Mouse (Mus musculus) kidney, adult 2 months (tissue): ENCODE data around the gene Bex6. TPM values are rescaled to one million over a fixed set of nuclear protein-coding genes. Genes with fewer than 3 reads are reported as not detected.

Experiments
- DNase-seq: peaks from one replicate; pipeline ENCODE4 v3.0.0; 2021
- H3K27ac ChIP-seq: fragments of 200-500 bp; 2 replicates; pipeline ENCODE4 v1.5.1; 2012; ENCODE audit warnings: low read depth, low read length, control low read depth, inconsistent platforms; ENCODE audit not compliant: insufficient read depth
- H3K27me3 ChIP-seq: fragments of 200-500 bp; replicated peaks from 2 replicates; pipeline ENCODE4 v1.6.1; 2012; ENCODE audit warnings: mild to moderate bottlenecking, moderate library complexity, low read length, inconsistent platforms; ENCODE audit not compliant: control insufficient read depth, insufficient read depth
- H3K36me3 ChIP-seq: fragments of 200-500 bp; 2 replicates; pipeline ENCODE4 v1.6.1; 2012; ENCODE audit warnings: mild to moderate bottlenecking, moderate library complexity, low read length, inconsistent platforms; ENCODE audit not compliant: control insufficient read depth, insufficient read depth
- H3K4me1 ChIP-seq: fragments of 200-500 bp; 2 replicates; pipeline ENCODE4 v1.6.1; 2011; ENCODE audit warnings: low read length; ENCODE audit not compliant: control insufficient read depth, insufficient read depth
- H3K4me3 ChIP-seq: fragments of 200-500 bp; 2 replicates; pipeline ENCODE4 v1.5.1; 2011; ENCODE audit warnings: mild to moderate bottlenecking, low read depth, low read length, control low read depth; ENCODE audit not compliant: insufficient read depth
- CTCF ChIP-seq: fragments of 200-500 bp; conservative IDR thresholded peaks from 2 replicates; pipeline ENCODE4 v1.5.1; 2011; ENCODE audit warnings: low read depth, mild to moderate bottlenecking, control low read depth, low read length, moderate library complexity, mixed read lengths; ENCODE audit not compliant: insufficient read depth, insufficient read length
- POLR2A ChIP-seq: fragments of 200-500 bp; IDR thresholded peaks from one replicate; pipeline ENCODE4 v1.6.1; 2011; ENCODE audit warnings: low read depth, low read length, control low read depth
- WGBS: fragments of 180-500 bp; shearing (Covaris S2); methylation state at CpG from one replicate; pipeline ENCODE4 v1.1.7; 2018; 5-methylcytosine and 5-hydroxymethylcytosine counted together
- polyA plus RNA-seq: library from polyadenylated mRNA; depleted of rRNA; stranded (reverse); fragments of >200 nt; gene quantifications from 2 replicates; pipeline ENCODE4 v1.2.3, GENCODE M21; 2012

Gene Bex6
- polyA plus RNA-seq, 1 experiment: not detected

DNA sequence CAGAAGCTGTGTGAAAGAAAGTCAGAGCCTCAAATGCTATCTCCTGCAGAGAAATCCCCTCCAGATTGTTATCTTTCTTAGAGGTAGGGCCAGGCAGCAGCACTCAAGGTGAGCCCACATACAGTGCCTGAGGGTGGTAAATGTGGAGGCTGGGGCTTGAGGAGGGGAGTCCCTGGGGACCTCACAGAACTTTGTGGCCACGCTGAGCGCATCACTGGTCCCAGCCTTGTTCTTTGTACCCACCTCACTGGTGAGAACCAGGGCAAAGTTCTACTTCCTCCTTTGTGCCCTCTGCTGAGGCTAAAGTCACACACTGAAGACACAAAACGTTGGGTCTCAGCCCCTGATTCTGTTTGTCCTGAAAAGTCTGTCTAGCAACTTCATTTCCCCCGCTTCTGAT lies 16.2 kb upstream of the Bex6 start:
- H3K4me1 ChIP-seq: peaks cover 5% of the 10 kb centered on the region; the same call in 1 of the 2 replicates
- TF ChIP-seq CTCF: no peak
- no peak for TF ChIP-seq POLR2A
- H3K27ac ChIP-seq: no peak overlapping the region
- peak; percentile 61 for DNase-seq
- no peaks in the 10 kb centered on the region for H3K27me3 ChIP-seq
- 32% methylated on average over 4 of the region's 4 CpGs for WGBS
- H3K4me3 ChIP-seq: peak overlapping the region; percentile 1; the same call in 1 of the 2 replicates
- H3K36me3 ChIP-seq: no peaks in the 10 kb centered on the region

DNA sequence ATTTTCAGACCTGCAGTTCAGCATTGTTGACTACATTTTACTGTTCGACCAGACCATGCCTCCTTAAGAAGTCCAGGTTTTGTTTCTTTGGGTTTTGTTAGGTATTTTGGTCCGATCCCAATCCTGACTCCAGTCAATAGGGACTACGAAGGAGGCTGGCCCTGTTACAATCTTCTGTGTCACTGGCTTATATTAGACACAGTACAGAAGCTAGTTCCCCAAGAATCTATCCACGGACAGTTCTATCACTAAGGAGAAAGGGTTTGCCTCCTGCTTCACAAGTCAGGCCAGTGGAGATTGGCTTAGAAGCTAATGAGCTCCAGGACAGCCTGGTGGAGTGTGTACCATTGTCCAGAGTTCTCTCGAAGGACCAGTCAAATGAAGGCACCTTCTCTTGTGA lies 15.7 kb upstream of the Bex6 start:
- Histone ChIP-seq H3K4me1 (peaks cover 5% of the 10 kb centered on the region; the same call in 1 of the 2 replicates), H3K4me3 (no peak overlapping the region), H3K36me3 (no peaks in the 10 kb centered on the region), H3K27me3 (no peaks in the 10 kb centered on the region), H3K27ac (no peak overlapping the region)
- WGBS: 61% methylated on average over 5 of the region's 5 CpGs
- DNase-seq: no peak
- TF ChIP-seq POLR2A (no peak), CTCF (no peak)

- DNase-seq: no peak
- peaks cover 5% of the 10 kb centered on the region; the same call in 1 of the 2 replicates for H3K4me1 ChIP-seq
- peak overlapping the region; percentile 15; the same call in 1 of the 2 replicates for H3K27ac ChIP-seq
- no peaks in the 10 kb centered on the region for H3K36me3 ChIP-seq
- no peak for TF ChIP-seq POLR2A
- no peak for TF ChIP-seq CTCF
- H3K27me3 ChIP-seq: no peaks in the 10 kb centered on the region
- peak overlapping the region; percentile 53 for H3K4me3 ChIP-seq
- 70% methylated on average over 19 of the region's 19 CpGs for WGBS
Measured at GRCm38 (mm10) chr16:32164396-32165027, 15.1 kb upstream of the Bex6 start.

DNA sequence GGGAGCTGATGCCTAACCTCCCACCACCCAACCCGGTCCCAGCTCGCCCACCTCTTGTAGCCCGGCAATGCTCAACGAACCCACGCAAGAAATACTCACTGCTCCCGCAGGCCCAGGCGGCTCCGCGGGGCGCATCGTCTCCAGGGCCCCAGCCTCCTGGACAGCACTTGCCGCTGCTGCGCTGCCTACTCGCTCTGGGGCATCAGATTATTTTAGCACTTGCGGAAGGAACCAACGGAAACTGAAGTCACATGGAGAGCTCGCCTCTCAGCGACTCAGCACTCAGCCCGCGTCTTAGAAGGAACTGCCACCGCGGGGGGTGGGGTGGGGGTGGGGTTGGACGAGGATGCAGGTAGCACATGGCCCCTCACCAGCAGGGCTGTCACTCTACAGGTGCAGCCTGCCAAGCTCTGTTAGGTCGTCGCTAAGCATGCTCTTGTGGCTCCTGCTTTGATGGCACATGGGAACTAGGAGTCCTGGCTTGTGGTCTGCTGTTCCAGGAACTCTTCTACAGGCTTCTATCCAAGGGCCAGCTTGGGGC lies 14.3 kb upstream of the Bex6 start, which contains the start of gene Nrros:
Gene Nrros, minus strand, starts transcription at position 314 of the 541 bp plus-strand sequence.
- H3K4me3 ChIP-seq: peak within 1 kb of the TSS; percentile 53
- no peaks in the 10 kb centered on the region for H3K36me3 ChIP-seq
- no peaks in the 10 kb centered on the region for H3K27me3 ChIP-seq
- H3K4me1 ChIP-seq: peaks cover 5% of the 10 kb centered on the region; the same call in 1 of the 2 replicates
- H3K27ac ChIP-seq: peak within 1 kb of the TSS; percentile 56
- WGBS: 2% methylated on average over 25 of the region's 25 CpGs
- DNase-seq: peak; percentile 68
- TF ChIP-seq CTCF: no peak
- no peak for TF ChIP-seq POLR2A

DNA sequence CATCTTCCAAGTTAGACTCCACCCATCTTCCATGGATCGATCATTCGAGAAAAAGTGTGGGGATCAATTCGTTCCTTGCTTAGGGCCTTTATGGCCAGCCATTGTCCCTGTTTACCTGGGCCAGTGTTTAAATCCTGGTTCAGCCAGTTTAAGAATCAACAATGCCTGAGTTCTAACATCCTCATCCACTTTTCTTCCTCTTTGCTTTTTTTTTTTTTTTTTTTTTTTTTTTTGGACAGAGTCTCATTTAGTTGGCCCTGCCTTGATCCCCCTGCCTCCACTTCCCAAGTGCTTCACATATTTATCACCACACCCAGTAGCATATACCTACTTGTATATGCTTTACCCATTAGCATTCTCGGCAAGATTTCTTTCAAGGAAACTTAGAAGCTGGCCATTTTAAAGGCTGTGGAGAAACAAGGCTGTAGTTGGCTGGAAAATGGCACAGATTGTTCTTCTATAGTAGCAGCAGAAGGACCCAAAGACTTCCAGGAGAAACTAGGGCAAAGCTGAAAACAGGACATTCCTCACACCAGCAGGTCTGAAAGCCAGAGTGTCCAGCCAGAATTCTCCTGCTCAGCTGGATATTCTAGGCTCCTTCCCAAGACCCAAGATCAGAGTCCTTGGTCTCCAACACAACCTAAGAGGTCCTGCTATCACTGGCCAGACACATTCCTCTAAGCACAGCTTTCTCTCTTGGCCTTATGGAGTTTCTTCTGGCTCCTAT lies 11.6 kb upstream of the Bex6 start:
- no peak overlapping the region for H3K4me3 ChIP-seq
- no peak for DNase-seq
- H3K4me1 ChIP-seq: peaks cover 5% of the 10 kb centered on the region; the same call in 1 of the 2 replicates
- H3K36me3 ChIP-seq: no peaks in the 10 kb centered on the region
- WGBS: 97% methylated on average over 4 of the region's 4 CpGs
- no peak overlapping the region for H3K27ac ChIP-seq
- TF ChIP-seq POLR2A (no peak), CTCF (no peak)
- no peaks in the 10 kb centered on the region for H3K27me3 ChIP-seq

- DNase-seq: no peak
- no peak overlapping the region for H3K4me3 ChIP-seq
- H3K27me3 ChIP-seq: no peaks in the 10 kb centered on the region
- no peaks in the 10 kb centered on the region for H3K4me1 ChIP-seq
- no peaks in the 10 kb centered on the region for H3K36me3 ChIP-seq
- no peak for TF ChIP-seq POLR2A
- TF ChIP-seq CTCF: no peak
- WGBS: 93% methylated on average over 5 of the region's 5 CpGs
- no peak overlapping the region for H3K27ac ChIP-seq
Measured at GRCm38 (mm10) chr16:32171031-32171731, 8.4 kb upstream of the Bex6 start.

DNA sequence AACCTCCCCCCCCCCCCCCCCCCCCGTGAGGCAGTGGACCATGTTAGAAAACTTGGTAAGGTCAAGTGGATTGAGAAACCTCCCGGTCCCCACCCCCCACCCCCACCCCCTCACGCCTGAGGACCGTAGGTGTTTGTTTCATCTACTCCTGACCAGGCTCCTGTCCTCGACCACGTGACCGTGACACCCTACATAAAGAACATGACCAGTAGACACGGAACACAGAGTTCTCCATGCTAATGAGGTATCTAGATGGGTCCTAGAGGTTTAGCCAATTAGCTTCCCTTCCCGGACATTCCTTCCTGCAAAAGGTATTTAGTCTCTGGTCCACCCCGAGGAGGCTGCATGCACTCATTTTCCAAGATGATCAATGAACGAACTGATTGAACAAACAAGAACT lies 6.2 kb upstream of the Bex6 start:
- H3K27me3 ChIP-seq: no peaks in the 10 kb centered on the region
- H3K4me1 ChIP-seq: no peaks in the 10 kb centered on the region
- H3K36me3 ChIP-seq: no peaks in the 10 kb centered on the region
- TF ChIP-seq CTCF (no peak), POLR2A (no peak)
- H3K27ac ChIP-seq: no peak overlapping the region
- no peak overlapping the region for H3K4me3 ChIP-seq
- DNase-seq: peak; percentile 50
- WGBS: 38% methylated on average over 11 of the region's 11 CpGs
